Mouse (Mus musculus) brain, embryonic 14.5 days (tissue): Measurements from ENCODE around the gene Tnpo2.

ENCODE experiments used
- CTCF ChIP-seq: fragments of 200-500 bp; IDR thresholded peaks from 2 replicates; pipeline ENCODE4 v1.5.1; 2012; ENCODE audit warnings: inconsistent platforms, mild to moderate bottlenecking, moderate library complexity, borderline replicate concordance; ENCODE audit not compliant: insufficient read depth, insufficient read length; ENCODE audit errors: extremely low read depth
- POLR2A ChIP-seq: fragments of 200-500 bp; IDR thresholded peaks from 2 replicates; pipeline ENCODE4 v1.6.1; 2012; ENCODE audit warnings: mild to moderate bottlenecking, inconsistent platforms, borderline replicate concordance; ENCODE audit not compliant: poor library complexity, insufficient read depth, insufficient read length, severe bottlenecking; ENCODE audit errors: extremely low read depth

DNA sequence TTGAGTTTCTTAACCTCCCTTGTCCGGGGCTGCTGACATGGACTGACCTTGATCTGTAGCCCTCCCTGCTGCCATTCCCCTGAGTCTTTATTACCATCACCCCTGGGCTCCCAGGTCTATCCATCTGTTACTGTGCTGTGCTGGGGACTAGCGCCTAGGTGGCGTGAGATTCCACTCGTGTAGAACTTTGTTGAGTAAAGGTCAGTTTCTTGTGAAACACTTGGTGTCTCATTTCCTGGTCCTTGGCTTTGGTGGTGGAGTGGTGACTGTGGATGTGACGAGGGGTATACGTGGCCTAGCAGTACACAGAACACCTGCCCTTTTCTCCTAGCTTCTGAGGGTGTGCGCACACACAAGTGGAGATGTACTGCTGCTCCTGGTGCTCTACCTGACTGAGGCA lies 20.7 kb downstream of the Tnpo2 start:
- TF ChIP-seq POLR2A (no peak), CTCF (no peak)
